Mouse (Mus musculus) heart, embryonic 15.5 days (tissue): ENCODE measurements at regions not wholly inside any gene's neighbourhood (a gene's known extent, or its start where the extent isn't known, plus 50 kb on each side); places are given as distances from the start of the nearest gene placed in this dataset.
A peak's percentile ranks its signal among the peaks of the same experiment; 100 is the strongest.

ENCODE experiments used
- ATAC-seq: fragments of 200-750 bp; cut with Nextera tagmentation; replicated peaks from 2 replicates; pipeline ENCODE4 v1.8.0; 2017; ENCODE audit warnings: low read depth, moderate TSS enrichment; ENCODE audit not compliant: insufficient number of reproducible peaks, insufficient read depth, low FRiP score
- H3K27ac ChIP-seq: fragments of 300-500 bp; sonication (generic); 2 replicates; pipeline ENCODE4 v1.5.1; 2015; ENCODE audit warnings: mild to moderate bottlenecking, inconsistent platforms
- H3K27me3 ChIP-seq: fragments of 300-500 bp; sonication (generic); 2 replicates; pipeline ENCODE4 v1.6.1; 2015; ENCODE audit warnings: inconsistent platforms
- H3K36me3 ChIP-seq: fragments of 300-500 bp; sonication (generic); 2 replicates; pipeline ENCODE4 v1.6.1; 2015; ENCODE audit warnings: mild to moderate bottlenecking, inconsistent platforms
- H3K4me1 ChIP-seq: fragments of 300-500 bp; sonication (generic); replicated peaks from 2 replicates; pipeline ENCODE4 v1.6.1; 2015; ENCODE audit warnings: inconsistent platforms
- H3K4me2 ChIP-seq: fragments of 300-500 bp; sonication (generic); 2 replicates; pipeline ENCODE4 v1.6.1; 2015; ENCODE audit warnings: inconsistent platforms, mild to moderate bottlenecking, moderate library complexity
- H3K4me3 ChIP-seq: fragments of 300-500 bp; sonication (generic); 2 replicates; pipeline ENCODE4 v1.5.1; 2015; ENCODE audit warnings: mild to moderate bottlenecking, inconsistent platforms
- H3K9ac ChIP-seq: fragments of 300-500 bp; sonication (generic); 2 replicates; pipeline ENCODE4 v1.6.1; 2015; ENCODE audit warnings: mild to moderate bottlenecking, inconsistent platforms
- H3K9me3 ChIP-seq: fragments of 300-500 bp; sonication (generic); replicated peaks from 2 replicates; pipeline ENCODE4 v1.6.1; 2016; ENCODE audit warnings: inconsistent platforms
- WGBS: fragments of 180-500 bp; shearing (Covaris S2); methylation state at CpG from one replicate; pipeline ENCODE4 v1.1.7; 2015; ENCODE audit warnings: mixed read lengths; 5-methylcytosine and 5-hydroxymethylcytosine counted together

GRCm38 (mm10) chr5:39557376-39558001 is 197.8 kb downstream of the Hs3st1 start:
- no peaks in the 10 kb centered on the region for H3K9me3 ChIP-seq
- H3K9ac ChIP-seq: no peak overlapping the region
- H3K4me1 ChIP-seq: no peaks in the 10 kb centered on the region
- H3K27ac ChIP-seq: no peak overlapping the region
- no peaks in the 10 kb centered on the region for H3K27me3 ChIP-seq
- no peak for ATAC-seq
- no peak overlapping the region for H3K4me3 ChIP-seq
- H3K36me3 ChIP-seq: no peaks in the 10 kb centered on the region
- no peak overlapping the region for H3K4me2 ChIP-seq
- 55% methylated on average over 4 of the region's 4 CpGs for WGBS

- Histone ChIP-seq H3K27ac (no peak overlapping the region), H3K4me3 (no peak overlapping the region), H3K9me3 (no peaks in the 10 kb centered on the region), H3K9ac (no peak overlapping the region), H3K27me3 (no peaks in the 10 kb centered on the region), H3K36me3 (no peaks in the 10 kb centered on the region), H3K4me2 (no peak overlapping the region), H3K4me1 (no peaks in the 10 kb centered on the region)
- ATAC-seq: no peak
- 66% methylated on average over 2 of the region's 2 CpGs for WGBS
Measured at GRCm38 (mm10) chr5:39537044-39537443, 218.2 kb downstream of the Hs3st1 start.

GRCm38 (mm10) chr5:39536351-39536750 is 218.9 kb downstream of the Hs3st1 start:
- WGBS: 35% methylated on average over 2 of the region's 2 CpGs
- ATAC-seq: no peak
- Histone ChIP-seq H3K36me3 (no peaks in the 10 kb centered on the region), H3K4me1 (no peaks in the 10 kb centered on the region), H3K27me3 (no peaks in the 10 kb centered on the region), H3K4me2 (no peak overlapping the region), H3K4me3 (no peak overlapping the region), H3K9ac (no peak overlapping the region), H3K27ac (no peak overlapping the region), H3K9me3 (no peaks in the 10 kb centered on the region)

- WGBS: 61% methylated on average over 1 of the region's 1 CpGs
- H3K4me3 ChIP-seq: no peak overlapping the region
- H3K9me3 ChIP-seq: no peaks in the 10 kb centered on the region
- H3K4me1 ChIP-seq: no peaks in the 10 kb centered on the region
- no peak overlapping the region for H3K27ac ChIP-seq
- H3K27me3 ChIP-seq: no peaks in the 10 kb centered on the region
- H3K4me2 ChIP-seq: no peak overlapping the region
- H3K9ac ChIP-seq: no peak overlapping the region
- H3K36me3 ChIP-seq: no peaks in the 10 kb centered on the region
- no peak for ATAC-seq
Measured at GRCm38 (mm10) chr5:39510246-39510645, 245.0 kb downstream of the Hs3st1 start.

GRCm38 (mm10) chr5:39482756-39483155 is 272.5 kb downstream of the Hs3st1 start:
- 58% methylated on average over 5 of the region's 5 CpGs for WGBS
- H3K36me3 ChIP-seq: no peaks in the 10 kb centered on the region
- no peak for ATAC-seq
- H3K4me3 ChIP-seq: no peak overlapping the region
- no peaks in the 10 kb centered on the region for H3K27me3 ChIP-seq
- no peak overlapping the region for H3K9ac ChIP-seq
- no peaks in the 10 kb centered on the region for H3K9me3 ChIP-seq
- H3K27ac ChIP-seq: no peak overlapping the region
- H3K4me2 ChIP-seq: no peak overlapping the region
- H3K4me1 ChIP-seq: no peaks in the 10 kb centered on the region

- H3K4me2 ChIP-seq: no peak overlapping the region
- H3K27me3 ChIP-seq: no peaks in the 10 kb centered on the region
- H3K4me1 ChIP-seq: no peaks in the 10 kb centered on the region
- no peak overlapping the region for H3K27ac ChIP-seq
- WGBS: 69% methylated on average over 2 of the region's 2 CpGs
- H3K36me3 ChIP-seq: no peaks in the 10 kb centered on the region
- H3K4me3 ChIP-seq: no peak overlapping the region
- H3K9me3 ChIP-seq: no peaks in the 10 kb centered on the region
- no peak overlapping the region for H3K9ac ChIP-seq
- no peak for ATAC-seq
Measured at GRCm38 (mm10) chr5:39458116-39458525, 297.2 kb downstream of the Hs3st1 start.

- H3K27ac ChIP-seq: no peak overlapping the region
- no peak for ATAC-seq
- H3K9ac ChIP-seq: no peak overlapping the region
- H3K36me3 ChIP-seq: no peaks in the 10 kb centered on the region
- H3K9me3 ChIP-seq: no peaks in the 10 kb centered on the region
- no peaks in the 10 kb centered on the region for H3K4me1 ChIP-seq
- H3K27me3 ChIP-seq: no peaks in the 10 kb centered on the region
- H3K4me3 ChIP-seq: no peak overlapping the region
- no peak overlapping the region for H3K4me2 ChIP-seq
Measured at GRCm38 (mm10) chr5:39453706-39454105, 301.6 kb downstream of the Hs3st1 start.

- Histone ChIP-seq H3K27me3 (no peaks in the 10 kb centered on the region), H3K36me3 (no peaks in the 10 kb centered on the region), H3K9me3 (no peaks in the 10 kb centered on the region), H3K4me1 (no peaks in the 10 kb centered on the region), H3K9ac (no peak overlapping the region), H3K27ac (no peak overlapping the region), H3K4me2 (no peak overlapping the region), H3K4me3 (no peak overlapping the region)
- no peak for ATAC-seq
- 76% methylated on average over 3 of the region's 3 CpGs for WGBS
Measured at GRCm38 (mm10) chr5:39440817-39441216, 314.5 kb downstream of the Hs3st1 start.

GRCm38 (mm10) chr5:39437463-39438201 is 317.6 kb downstream of the Hs3st1 start:
- H3K9me3 ChIP-seq: no peaks in the 10 kb centered on the region
- H3K27ac ChIP-seq: no peak overlapping the region
- no peak overlapping the region for H3K4me2 ChIP-seq
- no peaks in the 10 kb centered on the region for H3K36me3 ChIP-seq
- ATAC-seq: peak; percentile 77
- WGBS: 42% methylated on average over 4 of the region's 4 CpGs
- no peak overlapping the region for H3K4me3 ChIP-seq
- H3K4me1 ChIP-seq: no peaks in the 10 kb centered on the region
- H3K27me3 ChIP-seq: no peaks in the 10 kb centered on the region
- no peak overlapping the region for H3K9ac ChIP-seq

- Histone ChIP-seq H3K27ac (no peak overlapping the region), H3K36me3 (no peaks in the 10 kb centered on the region), H3K4me2 (no peak overlapping the region), H3K9me3 (no peaks in the 10 kb centered on the region), H3K9ac (no peak overlapping the region), H3K4me3 (no peak overlapping the region), H3K27me3 (no peaks in the 10 kb centered on the region), H3K4me1 (no peaks in the 10 kb centered on the region)
- WGBS: 47% methylated on average over 3 of the region's 3 CpGs
- ATAC-seq: no peak
Measured at GRCm38 (mm10) chr5:39426053-39426452, 329.2 kb downstream of the Hs3st1 start.

- no peak for ATAC-seq
- Histone ChIP-seq H3K9me3 (no peaks in the 10 kb centered on the region), H3K4me2 (no peak overlapping the region), H3K9ac (no peak overlapping the region), H3K27ac (no peak overlapping the region), H3K36me3 (no peaks in the 10 kb centered on the region), H3K4me3 (no peak overlapping the region), H3K27me3 (no peaks in the 10 kb centered on the region), H3K4me1 (no peaks in the 10 kb centered on the region)
- 88% methylated on average over 9 of the region's 9 CpGs for WGBS
Measured at GRCm38 (mm10) chr5:39423720-39424119, 331.6 kb downstream of the Hs3st1 start.

- no peaks in the 10 kb centered on the region for H3K9me3 ChIP-seq
- no peaks in the 10 kb centered on the region for H3K36me3 ChIP-seq
- WGBS: 87% methylated on average over 1 of the region's 1 CpGs
- no peak overlapping the region for H3K27ac ChIP-seq
- H3K4me2 ChIP-seq: no peak overlapping the region
- ATAC-seq: no peak
- no peaks in the 10 kb centered on the region for H3K4me1 ChIP-seq
- no peaks in the 10 kb centered on the region for H3K27me3 ChIP-seq
- no peak overlapping the region for H3K9ac ChIP-seq
- H3K4me3 ChIP-seq: no peak overlapping the region
Measured at GRCm38 (mm10) chr5:39418795-39419194, 336.5 kb downstream of the Hs3st1 start.
